14 mouse cellular contexts compared by ENCODE assay signal in genomic region chr8:89072968-89073382, GRCm38 (mm10). TPM values are rescaled to one million over a fixed set of nuclear protein-coding genes. Genes with fewer than 3 reads are reported as not detected.
A peak's percentile ranks its signal among the peaks of the same experiment; 100 is the strongest.
DNase-seq lines count a peak whose midpoint lies in the region; ATAC-seq and TF ChIP-seq lines count a peak whose summit lies in the region.
"Had no signal": no experiment of that assay in that cellular context is flagged by ENCODE, and none has a peak within 500 bp of the region (broad histone marks: within the 10 kb centered on the region; RNA-seq: fewer than 3 reads in every experiment).

No protein-coding gene starts in this region.

- peaks cover 21% of the 10 kb centered on the region for H3K4me1 ChIP-seq in limb, embryonic 10.5 days
- no peaks in the 10 kb centered on the region for H3K4me1 ChIP-seq in neural tube, embryonic 14.5 days (ENCODE audit: control insufficient read depth, insufficient read depth, low read length)
- H3K4me1 ChIP-seq: embryonic facial prominence, embryonic 15.5 days had no signal

- intact Hi-C loops in left cerebral cortex, postnatal 4 days (cut with DNase I): no loop called here

- TF ChIP-seq POLR2A in brain, embryonic 14.5 days (IDR thresholded peaks at IDR 0.05; ENCODE audit: borderline replicate concordance, extremely low read depth, insufficient read depth, insufficient read length, poor library complexity, severe bottlenecking): no peak

- DNase-seq in left cerebral cortex, postnatal 4 days: peak; percentile 11
- no peak for DNase-seq in left cerebral cortex, adult 11 months (ENCODE audit: low spot score)
- peak; percentile 88 for DNase-seq in brain, embryonic 14.5 days (ENCODE audit: low read depth)
- no peak for DNase-seq in limb, embryonic 10.5 days (ENCODE audit: low spot score)
- DNase-seq in cerebellum, adult 11 months: no peak
- DNase-seq in lung, adult 18-20 months: no peak
- DNase-seq: adrenal gland, postnatal 36 days; cerebellum, adult 9-11 months; heart, postnatal 10 days had no signal

- no peaks in the 10 kb centered on the region for H3K9me3 ChIP-seq in limb, embryonic 10.5 days (replicated peaks)
- H3K9me3 ChIP-seq in neural tube, embryonic 14.5 days (ENCODE audit: control insufficient read depth, low read length): no peaks in the 10 kb centered on the region
- H3K9me3 ChIP-seq: embryonic facial prominence, embryonic 15.5 days had no signal

- no peak for TF ChIP-seq CTCF in brain, embryonic 14.5 days (IDR thresholded peaks at IDR 0.05; ENCODE audit: borderline replicate concordance, extremely low read depth, insufficient read depth, insufficient read length)

- no peaks in the 10 kb centered on the region for H3K27me3 ChIP-seq in limb, embryonic 10.5 days (ENCODE audit: low read depth, poor library complexity, severe bottlenecking)
- no peaks in the 10 kb centered on the region for H3K27me3 ChIP-seq in neural tube, embryonic 14.5 days (ENCODE audit: control insufficient read depth, insufficient read depth, low read length)
- H3K27me3 ChIP-seq: embryonic facial prominence, embryonic 15.5 days had no signal

- WGBS in limb, embryonic 10.5 days: 5% methylated on average over 3 of the region's 3 CpGs
- WGBS in neural tube, embryonic 14.5 days: 5% methylated on average over 3 of the region's 3 CpGs

- no peaks in the 10 kb centered on the region for H3K36me3 ChIP-seq in limb, embryonic 10.5 days
- no peaks in the 10 kb centered on the region for H3K36me3 ChIP-seq in neural tube, embryonic 14.5 days (ENCODE audit: control insufficient read depth, insufficient read depth, low read length)
- H3K36me3 ChIP-seq: embryonic facial prominence, embryonic 15.5 days; G1E had no signal

- peak overlapping the region; percentile 17; the same call in 1 of the 2 replicates for H3K27ac ChIP-seq in limb, embryonic 10.5 days
- peak overlapping the region; percentile 3; the same call in 1 of the 2 replicates for H3K27ac ChIP-seq in neural tube, embryonic 14.5 days (ENCODE audit: low read depth, low read length)
- H3K27ac ChIP-seq: embryonic facial prominence, embryonic 15.5 days had no signal

- H3K4me2 ChIP-seq in neural tube, embryonic 14.5 days (ENCODE audit: low read depth, low read length): no peak overlapping the region
- H3K4me2 ChIP-seq: embryonic facial prominence, embryonic 15.5 days had no signal

- peak; percentile 60; the same call in 1 of the 2 replicates for ATAC-seq in neural tube, embryonic 14.5 days (ENCODE audit: low read depth)

- no peak overlapping the region for H3K9ac ChIP-seq in neural tube, embryonic 14.5 days (replicated peaks; ENCODE audit: low read depth, low read length)
- H3K9ac ChIP-seq: embryonic facial prominence, embryonic 15.5 days had no signal

- no peak overlapping the region for H3K4me3 ChIP-seq in limb, embryonic 10.5 days
- H3K4me3 ChIP-seq in neural tube, embryonic 14.5 days (ENCODE audit: low read depth, low read length): no peak overlapping the region
- H3K4me3 ChIP-seq: embryonic facial prominence, embryonic 15.5 days had no signal

RNA-seq across cellular contexts. Expression of gene Sall1, which starts 29.0 kb away (rescaled TPM):
- total RNA-seq in left cerebral cortex, postnatal 4 days (2021): 10 to 100 TPM; 13.4 to 15.0 TPM
- polyA plus RNA-seq in brain, embryonic 14.5 days (2012; rRNA removed): 23.3 TPM in 2 replicates
- 12.8 and 18.3 TPM in 2 replicates for polyA plus RNA-seq in limb, embryonic 10.5 days (2016; fragmentation: Nextera tagmentation; extraction: Ambion mirVana)
- polyA plus RNA-seq in neural tube, embryonic 14.5 days (2014; fragmentation: Nextera tagmentation; extraction: Ambion mirVana): 17.7 and 21.3 TPM in 2 replicates
- total RNA-seq: adrenal gland, postnatal 36 days; gastrocnemius, adult 18-20 months; neutrophil, adult 5-6 weeks had no signal
- polyA plus RNA-seq: G1E had no signal

Comparison
In these comparisons a context has a peak if more than half of its experiments do, and no peak if none do; other contexts are left out.
1. DNase-seq: peak in left cerebral cortex, postnatal 4 days (single experiment) and brain, embryonic 14.5 days (single experiment); none in left cerebral cortex, adult 11 months (single experiment), limb, embryonic 10.5 days (single experiment), cerebellum, adult 11 months (single experiment) and lung, adult 18-20 months (0 of 2).